Mouse (Mus musculus) adrenal gland, postnatal 14 days (tissue): ENCODE data around the gene AC134908.4. TPM values are rescaled to one million over a fixed set of nuclear protein-coding genes. Genes with fewer than 3 reads are reported as not detected.

Source experiments
- DNase-seq: peaks from one replicate; pipeline ENCODE4 v3.0.0; 2021; ENCODE audit warnings: mixed read lengths
- long read RNA-seq, 2 experiments: library from polyadenylated mRNA; stranded (forward); transcript quantifications; one replicate each; pipeline ENCODE4 v2.0.0; 2021
- total RNA-seq: library from RNA; stranded (reverse); gene quantifications from 2 replicates; pipeline ENCODE4 v1.2.3, GENCODE M21; 2021

The AC134908.4 gene
- total RNA-seq, result not detected in 2 replicates
- long read RNA-seq, experiment 1, partial matches to known transcripts, result 1 of 1 reads
- long read RNA-seq, experiment 1, other reads (novel, unspliced or antisense), result 0 of 1 reads
- long read RNA-seq, experiment 2, result 0 reads

DNA sequence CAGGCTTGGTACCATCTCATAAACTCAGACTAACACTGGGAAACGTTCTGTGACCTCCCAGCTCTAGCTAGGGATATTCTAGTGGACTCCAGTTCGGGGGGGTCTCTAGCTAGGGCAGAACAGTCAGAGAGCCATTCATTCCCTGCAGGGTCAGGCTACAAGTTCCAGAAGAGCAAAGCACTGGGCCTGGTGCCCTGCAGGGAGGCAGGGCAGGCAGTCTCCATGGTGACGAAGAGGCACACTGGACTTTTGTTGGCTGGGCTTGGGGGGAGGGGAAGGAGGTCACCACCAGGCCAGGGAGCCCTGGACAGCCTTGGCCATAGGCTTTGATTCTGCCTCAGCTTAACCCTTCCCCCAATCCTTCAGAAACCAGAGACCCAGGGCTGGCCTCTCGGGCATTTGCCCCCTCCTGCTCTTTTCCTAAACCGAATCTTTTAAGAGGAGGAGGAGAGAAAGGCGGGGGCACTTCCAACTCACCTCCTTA is at the start of gene AC134908.4:
TSS of gene AC134908.4 (minus strand) at position 51 of the 484 bp plus-strand sequence.
- peak; percentile 70 for DNase-seq

DNA sequence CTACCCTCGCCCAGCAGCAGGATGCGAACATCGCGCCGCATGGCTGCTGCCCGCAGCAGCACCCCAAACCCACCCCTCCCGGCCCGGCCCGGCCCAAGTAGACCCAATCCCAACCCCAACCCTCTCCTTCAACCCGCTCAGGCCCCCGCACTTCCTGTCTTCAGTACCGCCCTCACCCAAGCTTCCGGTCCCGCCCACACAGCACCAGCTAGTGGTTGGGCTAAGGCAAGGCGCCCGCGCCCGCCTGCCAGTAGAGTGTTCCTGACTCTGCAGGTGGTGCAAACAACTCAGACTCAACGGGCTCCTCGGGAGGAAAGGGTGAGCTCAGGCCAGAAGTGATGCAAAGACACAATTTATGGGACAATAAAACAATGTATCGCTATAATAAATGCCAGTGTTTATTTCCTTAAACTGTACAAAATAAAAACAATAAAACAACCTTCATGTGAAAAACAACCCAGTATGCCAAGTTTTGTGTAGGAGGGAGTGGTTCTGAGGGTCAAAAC is 49.0 kb upstream of the AC134908.4 start, which contains the start of gene Rhot2:
TSS of gene Rhot2 (minus strand) at position 456 of the 506 bp plus-strand sequence.
- DNase-seq, result peak; percentile 98

DNA sequence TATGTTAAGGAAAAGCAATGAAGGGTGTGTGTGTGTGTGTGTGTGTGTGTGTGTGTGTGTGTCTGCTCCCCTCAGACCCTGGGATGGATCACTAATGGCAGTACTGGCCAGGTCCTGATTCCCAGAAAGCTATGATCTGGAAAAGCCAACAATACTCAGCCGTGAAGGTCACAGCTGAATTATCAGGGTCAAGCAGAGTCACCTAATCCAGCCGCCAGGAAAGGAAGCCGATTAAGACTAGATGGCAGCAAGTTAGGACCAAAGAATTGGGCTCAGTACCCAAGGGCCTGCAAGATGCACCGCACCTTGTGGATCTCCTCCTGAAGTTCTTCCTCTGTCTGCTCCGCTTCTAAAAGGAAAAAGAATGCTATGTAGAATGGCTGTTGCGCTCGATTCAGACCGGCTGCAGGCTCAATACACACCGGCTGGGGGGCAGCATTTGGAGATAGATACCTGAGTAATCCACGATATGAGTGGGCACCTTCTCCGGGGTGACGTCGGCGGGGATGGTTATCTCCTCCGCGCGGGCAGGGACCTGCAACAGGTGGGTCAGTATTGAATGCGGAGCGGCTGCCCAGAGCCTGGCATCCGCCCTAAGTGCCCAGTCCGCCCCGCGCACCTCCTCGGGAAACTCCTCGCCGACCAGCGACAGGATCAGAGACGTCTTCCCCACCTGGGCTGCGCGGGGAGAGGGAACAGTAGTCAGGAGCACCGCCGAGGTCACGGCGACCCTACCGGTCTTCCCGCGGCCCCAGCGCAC is 48.4 kb upstream of the AC134908.4 start:
- DNase-seq, result peak; percentile 49

DNA sequence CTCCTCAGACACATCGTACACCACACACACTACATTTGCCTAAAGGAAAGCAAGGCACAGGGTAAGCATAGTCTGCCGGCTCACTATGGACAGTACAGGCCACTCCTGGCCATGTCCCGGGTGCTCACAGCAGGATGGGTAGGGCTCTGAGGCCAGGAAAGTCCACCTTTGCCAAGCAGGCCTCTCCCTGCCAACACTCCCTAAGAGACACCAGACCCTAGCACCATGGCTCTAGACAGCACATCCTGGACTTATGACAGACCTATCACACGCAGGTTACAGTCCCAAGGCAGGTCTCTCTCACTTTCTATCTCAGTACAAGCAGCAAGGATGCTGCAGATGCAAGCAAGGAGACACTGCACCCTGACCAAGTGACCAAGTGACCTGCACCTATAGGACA is 47.7 kb upstream of the AC134908.4 start:
- no peak for DNase-seq

DNA sequence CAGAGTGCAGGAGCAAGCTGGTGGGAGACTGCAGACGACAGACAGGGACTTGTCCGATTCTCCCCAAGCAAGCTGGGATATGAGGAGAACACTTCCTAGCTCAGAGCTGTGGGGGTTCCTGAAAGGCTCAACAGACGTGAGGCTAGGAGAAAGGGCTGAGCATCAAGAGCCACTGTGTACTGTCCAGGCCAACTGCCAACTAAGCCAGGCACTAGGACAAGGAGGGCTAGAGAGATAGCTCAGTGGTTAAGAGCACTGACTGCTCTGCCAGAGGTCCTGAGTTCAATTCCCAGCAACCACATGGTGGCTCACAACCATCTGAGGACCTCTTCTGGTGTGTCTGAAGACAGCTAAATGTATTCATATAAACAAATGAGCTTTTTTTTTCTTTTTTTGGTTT is 47.0 kb upstream of the AC134908.4 start:
- no peak for DNase-seq

DNA sequence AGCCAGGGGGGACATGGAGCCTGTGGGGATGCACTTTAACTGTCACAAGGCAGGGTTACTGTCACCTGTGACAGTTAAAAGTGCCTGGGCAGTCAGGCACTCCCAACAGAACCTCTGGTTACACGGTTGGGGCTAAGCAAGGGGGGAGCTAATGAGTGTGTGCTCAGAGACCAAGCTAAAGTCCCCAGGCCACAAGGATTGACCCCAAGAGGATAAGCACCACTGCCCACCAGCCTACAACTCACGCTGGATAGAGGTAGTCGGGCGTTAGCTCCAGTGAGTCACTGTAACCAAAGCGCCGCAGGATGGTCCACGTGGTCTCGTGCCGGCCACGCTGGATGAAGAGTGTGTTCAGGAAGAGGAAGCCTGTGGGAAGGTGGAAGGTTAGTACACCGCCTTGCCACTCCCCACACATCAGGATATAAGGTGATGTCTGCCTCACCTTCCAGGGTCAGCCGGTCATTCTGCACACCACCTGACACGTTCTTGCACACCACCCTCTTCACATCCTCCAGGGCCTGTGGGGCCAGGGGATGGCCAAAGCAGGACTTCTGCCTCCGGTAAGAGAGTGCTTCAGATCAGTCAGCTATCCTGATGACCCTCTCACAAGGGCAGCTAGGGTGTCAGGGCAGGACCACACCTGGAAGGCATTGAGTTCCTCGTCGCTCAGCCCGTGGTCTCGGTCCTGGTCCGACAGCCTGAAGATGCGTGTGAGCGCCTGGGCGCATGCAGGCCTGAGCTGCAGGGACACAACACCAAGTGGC is 45.8 kb upstream of the AC134908.4 start, which contains the start of gene Gm20683:
TSS of gene Gm20683 (minus strand) at position 647 of the 764 bp plus-strand sequence.
- DNase-seq, result no peak

DNA sequence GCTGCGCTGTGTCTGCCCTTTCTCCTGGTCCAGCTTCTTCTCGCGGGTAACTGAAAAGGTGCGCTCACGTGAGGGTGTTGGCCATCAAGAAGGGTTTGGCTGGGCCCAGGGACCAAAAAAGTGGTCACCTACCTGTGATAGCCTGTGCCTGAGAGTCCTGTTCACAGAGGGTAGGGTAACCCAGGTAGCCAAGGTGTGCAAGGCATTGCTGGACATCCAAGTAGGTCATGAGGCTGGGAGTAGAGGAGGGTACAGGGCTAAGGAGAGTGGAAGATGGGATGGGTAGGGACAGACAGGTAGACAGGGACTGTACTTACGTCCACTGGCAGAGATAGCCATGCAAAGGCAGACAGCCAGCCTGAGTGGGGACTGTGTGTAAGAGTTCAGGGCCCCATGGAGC is 45.1 kb upstream of the AC134908.4 start:
- no peak for DNase-seq

DNA sequence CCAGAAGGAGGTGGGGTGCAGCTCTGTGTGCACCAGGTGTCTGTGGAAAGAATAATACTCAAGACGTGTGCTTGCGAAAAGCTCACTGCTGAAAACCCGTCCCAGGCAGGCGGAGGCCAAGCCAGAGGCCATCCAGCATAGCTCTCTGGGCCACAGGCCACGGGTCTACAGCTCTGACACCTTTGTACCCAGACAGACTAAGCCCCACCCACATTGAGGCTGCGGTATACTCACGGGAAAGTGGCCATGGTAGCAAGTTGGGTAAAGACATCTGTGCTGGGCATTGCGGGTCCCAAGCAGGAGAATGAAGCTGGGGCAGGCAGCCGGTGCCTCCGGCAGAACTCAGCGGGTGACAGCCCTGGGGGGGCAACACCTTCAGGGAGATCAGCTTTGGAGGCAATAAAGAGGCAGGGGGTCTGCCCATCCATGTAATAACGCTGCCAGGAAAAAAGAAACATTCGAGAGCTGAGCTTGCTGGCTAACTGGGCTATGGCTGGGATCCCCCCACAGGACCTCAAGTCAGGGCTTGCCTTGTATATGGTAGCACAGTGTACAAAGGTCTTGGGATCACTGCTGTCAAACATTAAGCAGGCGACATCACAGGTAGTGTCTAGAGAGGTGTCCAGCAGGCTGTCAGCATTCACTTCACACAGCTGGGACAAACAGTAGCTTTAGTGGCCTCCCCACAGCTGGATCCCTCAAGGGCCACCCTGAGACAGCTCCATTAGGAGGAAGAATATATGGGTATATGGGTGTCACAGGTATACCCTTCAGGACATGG is 44.2 kb upstream of the AC134908.4 start:
- DNase-seq, result no peak

DNA sequence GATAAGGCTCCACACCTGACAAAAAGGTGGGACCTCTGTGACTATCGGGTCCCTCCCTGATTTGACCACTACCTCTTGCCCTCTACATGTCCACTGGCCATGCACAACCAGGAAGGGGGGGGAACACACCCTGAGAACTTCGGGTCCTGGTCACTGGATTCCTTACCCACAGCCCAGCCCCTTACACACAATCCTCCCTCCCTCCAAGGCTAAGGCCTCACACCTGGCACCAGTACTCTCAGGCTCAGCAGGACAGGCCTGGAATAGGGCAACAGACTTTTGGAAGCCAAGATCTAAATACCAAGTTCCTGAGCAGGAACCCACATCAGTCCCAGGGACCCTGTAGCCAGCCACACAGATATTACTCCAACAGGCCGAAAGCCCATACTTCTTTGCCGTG is 43.4 kb upstream of the AC134908.4 start:
- DNase-seq, result no peak

DNA sequence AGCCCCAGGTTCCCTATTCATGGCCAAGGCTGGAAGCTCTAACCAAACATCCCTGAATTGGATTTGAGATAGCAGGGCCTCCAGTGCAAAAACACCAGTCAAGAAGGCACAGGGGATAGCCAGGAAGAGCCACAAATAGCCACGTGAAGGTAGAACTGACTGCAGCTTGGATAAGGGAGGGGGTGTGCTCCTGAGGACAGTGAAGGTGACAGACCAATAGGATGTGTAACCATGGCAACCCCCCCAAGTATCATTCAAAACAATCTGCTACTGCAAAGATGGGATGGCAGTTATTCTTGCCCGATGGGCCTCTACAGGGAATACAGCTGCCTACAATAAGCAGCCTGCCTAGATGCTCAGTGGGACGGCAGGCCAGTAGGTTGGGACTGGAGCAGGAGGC is 42.1 kb upstream of the AC134908.4 start:
- DNase-seq, result no peak

DNA sequence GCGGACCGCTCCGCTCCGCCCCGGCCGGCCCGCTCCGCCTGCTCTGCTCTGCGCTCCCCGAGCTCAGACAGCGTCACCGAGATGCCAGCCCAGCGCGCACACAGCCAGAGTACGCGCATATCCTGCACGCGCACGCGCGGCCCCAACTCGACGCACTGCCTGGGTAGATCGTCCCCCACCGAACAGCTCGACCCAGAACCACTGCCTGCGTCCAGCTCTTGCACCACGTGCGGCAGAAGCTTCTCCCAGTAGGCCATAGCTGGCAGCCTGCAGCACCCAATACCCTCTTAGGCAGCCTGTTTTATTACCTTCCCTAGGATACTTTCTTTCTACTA is 41.6 kb upstream of the AC134908.4 start, which contains the start of gene Rhbdl1:
TSS of gene Rhbdl1 (minus strand) at position 220 of the 335 bp plus-strand sequence.
- peak; percentile 92 for DNase-seq

DNA sequence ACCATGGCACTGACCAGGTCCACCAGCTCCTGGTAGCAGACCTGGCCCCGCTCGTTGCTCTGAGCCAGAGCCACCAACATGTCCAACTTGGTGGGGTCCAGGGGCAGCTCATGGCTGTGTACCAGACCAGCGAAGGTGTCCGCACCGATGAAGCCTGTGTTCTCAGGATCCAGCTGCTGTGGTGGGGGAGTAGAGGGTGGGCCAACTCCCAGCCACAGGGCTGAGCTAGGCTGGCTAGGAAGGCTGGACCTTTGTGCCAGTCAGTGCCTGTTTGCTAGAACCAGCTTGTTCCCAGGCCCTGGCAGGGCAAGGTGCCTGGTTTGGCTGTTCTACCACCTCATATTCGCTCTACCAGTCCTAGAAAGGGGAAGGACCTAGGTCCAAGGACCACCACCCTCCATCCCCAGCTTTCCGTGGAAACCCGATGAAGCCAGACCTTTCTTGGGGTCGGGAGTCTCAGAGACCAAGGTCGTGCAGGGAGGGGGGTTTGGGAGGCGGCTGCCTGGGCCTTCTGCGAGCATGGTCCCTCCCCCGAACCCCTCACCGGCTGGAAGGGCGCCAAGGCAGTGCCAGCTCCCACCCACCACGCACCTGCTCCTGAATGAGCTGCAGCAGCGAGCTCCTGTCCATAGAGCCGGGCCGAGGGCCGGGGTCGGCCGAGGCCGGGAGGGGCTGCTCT is 41.1 kb upstream of the AC134908.4 start:
- peak; percentile 63 for DNase-seq

DNA sequence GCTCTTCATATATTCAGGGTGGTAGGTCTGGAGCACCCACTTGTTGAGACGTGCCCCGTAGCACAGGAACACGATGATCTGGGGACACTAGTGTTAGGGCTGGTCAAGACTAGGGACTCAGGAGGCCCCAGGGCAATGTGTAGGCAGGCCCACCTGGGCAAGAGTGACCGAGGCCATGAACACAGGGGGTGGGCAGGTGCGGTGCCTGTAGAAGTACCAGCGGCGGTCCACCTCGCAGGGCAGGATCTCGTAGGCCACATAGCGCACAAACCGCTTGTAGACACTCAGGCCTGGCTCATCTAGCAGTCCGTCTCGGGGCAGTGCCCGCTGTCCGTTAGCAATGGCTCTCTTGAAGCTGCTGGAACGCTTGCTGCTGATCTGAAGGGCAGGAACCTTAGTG is 40.4 kb upstream of the AC134908.4 start:
- DNase-seq, result peak; percentile 27

DNA sequence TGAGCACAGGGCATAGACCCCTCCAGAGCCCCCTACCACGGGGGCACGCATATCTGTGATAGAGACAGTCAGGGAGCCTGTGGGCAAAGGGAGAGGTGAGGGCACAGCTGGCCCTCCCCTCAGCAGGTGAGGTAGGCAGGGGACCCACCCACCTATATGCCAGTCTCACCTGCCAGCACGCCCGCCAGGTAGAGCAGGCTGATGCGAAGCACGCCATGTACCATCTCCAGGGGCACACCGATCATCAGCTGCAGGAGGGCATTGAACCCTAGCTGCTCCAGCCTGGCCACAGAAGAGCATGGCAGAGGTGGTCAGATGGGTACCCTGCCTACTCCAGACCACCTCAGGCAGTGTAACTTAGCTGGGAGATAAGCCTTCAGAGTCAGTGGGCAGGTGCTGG is 39.8 kb upstream of the AC134908.4 start:
- no peak for DNase-seq

DNA sequence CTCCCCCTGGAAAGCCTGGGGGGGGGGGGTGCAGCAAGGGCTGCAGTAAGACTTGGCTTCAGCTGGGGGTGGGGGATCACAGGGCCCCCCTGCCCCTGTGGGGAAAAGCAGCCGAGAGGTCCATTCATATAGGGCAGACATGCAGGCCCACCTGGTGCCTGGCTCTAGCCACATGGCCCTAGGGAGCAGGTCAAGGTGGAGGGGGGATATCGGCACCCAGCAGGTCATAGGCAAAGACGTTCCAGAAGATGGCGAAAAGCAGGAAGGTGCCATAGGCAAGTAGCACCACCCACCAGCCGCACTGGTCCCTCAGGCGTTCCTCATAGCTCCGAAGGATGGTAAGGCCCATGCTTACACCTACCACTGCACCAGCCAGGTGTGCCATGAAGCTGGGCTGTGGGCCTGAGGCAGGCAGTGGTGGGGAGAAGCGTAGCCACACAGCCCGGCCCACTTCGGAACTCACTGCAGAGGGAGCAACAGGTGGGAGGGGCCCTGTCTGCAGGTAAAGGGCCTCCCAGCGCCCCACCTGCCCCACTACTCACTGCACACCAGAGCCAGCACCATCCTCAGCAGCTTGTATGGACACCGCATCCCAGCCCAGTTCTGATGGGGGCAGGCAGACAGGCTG is 39.2 kb upstream of the AC134908.4 start:
- DNase-seq, result no peak

DNA sequence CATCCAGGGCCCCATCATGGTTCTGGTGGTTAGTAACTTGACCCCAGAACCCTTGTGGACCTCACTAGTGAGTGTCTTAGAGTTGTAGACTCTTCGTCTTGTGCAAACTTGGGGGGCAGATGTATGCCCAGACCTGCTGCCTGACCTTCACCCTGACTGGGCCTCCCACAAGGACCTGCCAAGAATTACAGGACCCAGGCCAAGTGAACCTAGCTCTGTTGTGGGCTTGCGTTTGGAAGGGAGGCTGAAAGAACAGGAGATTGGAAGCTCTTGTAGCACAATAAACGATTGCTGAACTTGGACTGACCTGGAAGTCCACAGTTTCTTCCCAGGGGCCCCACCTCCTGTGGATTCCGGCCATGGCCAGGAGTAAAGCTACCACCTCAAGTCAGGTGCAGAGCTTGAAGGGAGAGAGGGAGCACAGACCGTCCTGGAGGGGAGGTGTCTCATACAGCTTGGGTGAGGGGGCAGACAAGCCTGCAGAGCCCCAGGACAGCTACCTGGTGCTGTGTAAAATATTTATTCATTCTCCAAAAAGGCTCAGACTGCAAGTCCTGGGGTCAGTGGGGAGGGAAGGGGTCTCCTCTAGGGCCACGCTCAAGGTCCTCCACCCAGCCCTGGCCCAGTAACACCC is 38.6 kb upstream of the AC134908.4 start:
- DNase-seq, result peak; percentile 58

DNA sequence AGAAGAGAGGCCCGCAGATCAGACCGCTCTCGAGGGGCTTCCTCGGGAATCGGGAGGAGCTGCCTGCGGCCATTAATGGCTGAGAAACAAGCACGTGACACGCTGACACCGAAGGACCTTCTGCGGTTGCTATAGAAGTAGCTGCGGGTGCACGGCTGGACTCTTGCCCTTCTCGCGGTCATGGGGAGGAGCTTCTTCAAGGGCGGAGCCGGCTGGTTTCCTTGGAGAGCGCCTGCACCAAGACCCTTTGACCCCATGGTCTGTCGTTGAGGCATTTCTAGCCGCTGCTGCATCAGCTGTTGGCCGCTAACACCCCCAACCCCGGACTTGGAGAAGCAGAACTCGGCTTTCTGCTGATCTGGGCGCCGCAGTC is 37.8 kb upstream of the AC134908.4 start, which contains the start of gene Stub1:
TSS of gene Stub1 (minus strand) at position 114 of the 373 bp plus-strand sequence.
- DNase-seq, result peak; percentile 96

DNA sequence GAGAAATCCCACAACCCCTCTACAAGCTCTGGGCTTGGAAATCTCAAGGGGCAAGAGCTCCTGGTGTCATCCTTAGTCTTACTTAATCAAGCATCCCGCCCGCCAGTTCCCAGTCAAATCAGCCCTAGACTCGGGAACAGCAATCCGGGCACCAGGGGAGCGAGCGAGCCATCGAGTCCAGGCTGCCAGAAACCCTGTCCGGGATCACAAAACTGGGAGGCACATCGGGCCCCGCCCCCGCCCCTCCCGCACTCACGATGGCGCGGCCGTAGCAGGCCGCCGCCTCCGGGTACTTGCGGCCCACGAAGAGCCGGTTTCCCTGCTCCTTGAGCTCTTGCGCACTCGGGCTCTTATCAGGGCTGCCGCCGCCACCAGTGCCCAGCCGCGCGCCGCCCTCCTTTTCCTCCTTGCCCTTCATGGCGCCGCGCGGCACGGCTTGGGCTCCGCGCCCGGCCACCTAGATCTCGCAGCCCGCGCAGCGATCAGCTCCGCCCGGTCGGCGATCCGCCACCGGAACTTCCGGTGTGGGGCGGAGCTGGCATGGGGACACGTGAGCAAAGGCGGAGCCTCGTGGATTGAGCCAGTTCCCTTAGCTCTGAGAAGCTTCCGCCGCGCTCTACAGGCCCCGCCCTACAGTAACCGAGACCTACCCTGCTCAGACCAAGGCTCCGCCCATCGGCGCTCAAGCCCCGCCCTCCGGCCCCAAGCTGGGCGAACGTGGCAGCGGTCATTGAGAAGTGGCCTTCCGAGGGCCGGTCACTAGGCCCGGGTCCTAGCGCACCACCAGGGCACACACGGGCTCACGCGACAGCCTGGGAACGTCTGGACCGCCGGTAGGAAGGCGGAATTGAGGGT is 37.2 kb upstream of the AC134908.4 start:
- DNase-seq, result peak; percentile 100
